Mouse (Mus musculus): ENCODE measurements around the gene Gsg1. TPM values are rescaled to one million over a fixed set of nuclear protein-coding genes. Genes with fewer than 3 reads are reported as not detected.
A peak's percentile ranks its signal among the peaks of the same experiment; 100 is the strongest.

The Gsg1 gene
- 0.32 TPM in 1 of 2 replicates, not detected in the other for polyA plus RNA-seq (2015; fragmentation: Nextera tagmentation; extraction: Ambion mirVana)

DNA sequence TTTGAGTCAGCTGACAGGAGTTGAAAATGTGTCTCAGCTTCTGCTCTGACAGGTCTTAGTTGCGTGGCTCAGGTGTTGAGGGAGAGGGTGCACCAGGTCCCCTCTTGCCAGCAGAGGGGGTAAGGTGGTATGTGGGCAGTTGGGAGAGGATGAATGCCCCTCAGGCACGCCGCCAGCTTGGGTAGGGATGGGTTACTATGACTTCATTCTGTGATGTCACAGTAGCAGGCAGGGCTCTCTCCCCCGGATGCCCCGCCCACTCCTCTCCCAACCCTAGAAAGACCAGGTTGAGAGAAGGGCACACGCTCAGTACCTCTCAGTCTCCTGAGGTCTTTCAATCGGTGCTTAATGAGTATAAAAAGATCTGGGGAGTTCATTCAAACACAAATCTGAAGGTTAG, at the start of gene Gsg1:
Gene Gsg1 (minus strand): TSS at position 199 of the 400 bp plus-strand sequence.
- H3K9ac ChIP-seq (replicated peaks; ENCODE audit: low read depth, low read length): no peak within 1 kb of the TSS
- no peak within 1 kb of the TSS for H3K27ac ChIP-seq (ENCODE audit: low read length)
- H3K27me3 ChIP-seq (replicated peaks; ENCODE audit: control insufficient read depth, insufficient read depth, low read length): no peaks in the 10 kb centered on the region
- no peaks in the 10 kb centered on the region for H3K9me3 ChIP-seq (ENCODE audit: control insufficient read depth, low read length)
- ATAC-seq: no peak
- WGBS: 77% methylated on average over 7 of the region's 7 CpGs
- no peak within 1 kb of the TSS for H3K4me2 ChIP-seq (ENCODE audit: low read length)
- peaks cover 26% of the 10 kb centered on the region for H3K4me1 ChIP-seq (replicated peaks; ENCODE audit: control insufficient read depth, insufficient read depth, low read length)
- no peak within 1 kb of the TSS for H3K4me3 ChIP-seq (replicated peaks; ENCODE audit: low read length)
- H3K36me3 ChIP-seq (ENCODE audit: control insufficient read depth, insufficient read depth): no peaks in the 10 kb centered on the region

DNA sequence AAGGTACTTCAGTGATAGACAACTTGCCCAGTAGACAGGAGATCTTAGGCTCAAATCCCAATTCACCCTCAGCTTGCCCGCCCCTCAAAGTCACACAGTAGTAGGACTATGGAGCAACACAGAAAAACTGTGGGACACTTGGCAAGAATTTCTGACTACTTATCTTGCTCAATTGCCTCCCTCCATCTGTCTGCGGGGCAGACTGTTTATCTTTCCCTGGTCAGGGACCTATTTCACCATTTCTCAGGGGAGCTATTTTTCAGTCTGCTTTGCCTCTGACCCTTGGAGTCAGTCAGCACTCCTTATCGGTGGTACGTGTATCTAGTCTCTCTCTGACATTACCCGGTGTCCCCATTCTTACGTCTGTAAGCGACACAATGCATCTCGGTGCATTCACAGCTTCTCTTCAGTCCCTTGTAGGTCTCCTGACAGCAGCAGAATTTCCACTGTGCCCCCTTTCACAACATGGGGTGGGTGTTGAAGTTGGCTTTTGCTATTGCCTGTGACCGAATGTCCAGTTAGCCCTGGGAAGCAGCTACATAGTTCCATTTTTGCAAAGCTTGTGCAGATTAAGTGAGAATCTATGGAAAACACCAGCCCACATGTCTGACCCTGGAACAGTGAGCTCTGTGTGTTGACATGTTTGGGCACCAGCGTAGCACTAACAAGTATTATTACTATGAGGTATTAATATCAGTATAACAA, 48.4 kb upstream of the Gsg1 start:
- no peak overlapping the region for H3K9ac ChIP-seq (replicated peaks; ENCODE audit: low read depth, low read length)
- no peak overlapping the region for H3K27ac ChIP-seq (ENCODE audit: low read length)
- no peaks in the 10 kb centered on the region for H3K9me3 ChIP-seq (ENCODE audit: control insufficient read depth, low read length)
- H3K4me2 ChIP-seq (ENCODE audit: low read length): no peak overlapping the region
- ATAC-seq: no peak
- no peaks in the 10 kb centered on the region for H3K36me3 ChIP-seq (ENCODE audit: control insufficient read depth, insufficient read depth)
- H3K4me3 ChIP-seq (replicated peaks; ENCODE audit: low read length): no peak overlapping the region
- no peaks in the 10 kb centered on the region for H3K4me1 ChIP-seq (replicated peaks; ENCODE audit: control insufficient read depth, insufficient read depth, low read length)
- 90% methylated on average over 10 of the region's 10 CpGs for WGBS
- H3K27me3 ChIP-seq (replicated peaks; ENCODE audit: control insufficient read depth, insufficient read depth, low read length): no peaks in the 10 kb centered on the region

DNA sequence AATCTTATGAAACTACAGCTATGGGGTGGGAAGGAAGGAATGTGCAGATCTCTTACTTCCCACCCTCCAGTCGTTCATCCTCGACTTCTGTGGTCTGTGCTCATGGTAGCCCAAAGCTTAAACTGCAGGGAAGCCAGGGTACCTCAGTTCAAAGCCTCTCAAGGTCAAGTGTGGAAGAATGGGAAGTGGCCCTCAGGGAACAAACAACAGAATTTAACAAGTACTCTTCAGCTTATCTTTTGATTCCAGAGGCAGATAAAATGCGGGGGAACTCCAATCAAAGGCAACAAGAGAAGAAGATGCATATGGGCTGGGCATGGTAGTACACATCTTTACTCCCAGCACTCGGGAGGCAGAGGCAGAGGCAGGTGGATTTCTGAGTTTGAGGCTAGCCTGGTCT, 46.3 kb upstream of the Gsg1 start:
- H3K9ac ChIP-seq (replicated peaks; ENCODE audit: low read depth, low read length): no peak overlapping the region
- no peak for ATAC-seq
- H3K4me3 ChIP-seq (replicated peaks; ENCODE audit: low read length): no peak overlapping the region
- no peaks in the 10 kb centered on the region; the same call in 1 of the 2 replicates for H3K4me1 ChIP-seq (replicated peaks; ENCODE audit: control insufficient read depth, insufficient read depth, low read length)
- 93% methylated on average over 4 of the region's 4 CpGs for WGBS
- H3K4me2 ChIP-seq (ENCODE audit: low read length): no peak overlapping the region
- H3K27ac ChIP-seq (ENCODE audit: low read length): no peak overlapping the region
- H3K36me3 ChIP-seq (ENCODE audit: control insufficient read depth, insufficient read depth): no peaks in the 10 kb centered on the region
- H3K9me3 ChIP-seq (ENCODE audit: control insufficient read depth, low read length): no peaks in the 10 kb centered on the region
- no peaks in the 10 kb centered on the region for H3K27me3 ChIP-seq (replicated peaks; ENCODE audit: control insufficient read depth, insufficient read depth, low read length)

DNA sequence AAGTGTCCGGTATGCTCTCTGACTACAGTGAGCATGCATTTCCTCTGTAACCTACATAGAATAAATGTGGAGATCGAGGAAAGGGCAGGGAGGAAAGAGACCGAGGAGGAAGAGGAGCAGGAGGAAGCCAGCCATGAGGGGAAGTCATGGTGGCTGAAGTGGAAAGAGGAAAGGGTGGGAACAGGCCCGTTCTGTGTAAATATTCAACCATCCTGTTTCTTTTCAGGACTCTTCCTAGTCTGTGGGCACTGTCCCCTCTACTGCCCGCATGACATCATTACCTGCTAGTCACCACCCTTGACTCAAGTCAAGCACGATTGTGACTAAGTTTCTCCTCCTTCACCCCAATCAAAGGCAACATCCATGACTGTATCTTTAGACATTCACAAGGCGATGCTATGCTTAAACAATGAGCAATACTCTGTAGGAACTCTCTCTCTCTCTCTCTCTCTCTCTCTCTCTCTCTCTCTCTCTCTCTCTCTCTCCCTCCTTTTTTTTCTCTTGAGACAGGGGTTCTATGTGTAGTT, 44.9 kb upstream of the Gsg1 start:
- no peak for ATAC-seq
- H3K9me3 ChIP-seq (ENCODE audit: control insufficient read depth, low read length): no peaks in the 10 kb centered on the region
- H3K27me3 ChIP-seq (replicated peaks; ENCODE audit: control insufficient read depth, insufficient read depth, low read length): no peaks in the 10 kb centered on the region
- H3K27ac ChIP-seq (ENCODE audit: low read length): no peak overlapping the region
- H3K4me1 ChIP-seq (replicated peaks; ENCODE audit: control insufficient read depth, insufficient read depth, low read length): peaks cover 3% of the 10 kb centered on the region; the same call in 1 of the 2 replicates
- 87% methylated on average over 7 of the region's 7 CpGs for WGBS
- no peak overlapping the region for H3K4me2 ChIP-seq (ENCODE audit: low read length)
- H3K9ac ChIP-seq (replicated peaks; ENCODE audit: low read depth, low read length): no peak overlapping the region
- no peaks in the 10 kb centered on the region for H3K36me3 ChIP-seq (ENCODE audit: control insufficient read depth, insufficient read depth)
- H3K4me3 ChIP-seq (replicated peaks; ENCODE audit: low read length): no peak overlapping the region

DNA sequence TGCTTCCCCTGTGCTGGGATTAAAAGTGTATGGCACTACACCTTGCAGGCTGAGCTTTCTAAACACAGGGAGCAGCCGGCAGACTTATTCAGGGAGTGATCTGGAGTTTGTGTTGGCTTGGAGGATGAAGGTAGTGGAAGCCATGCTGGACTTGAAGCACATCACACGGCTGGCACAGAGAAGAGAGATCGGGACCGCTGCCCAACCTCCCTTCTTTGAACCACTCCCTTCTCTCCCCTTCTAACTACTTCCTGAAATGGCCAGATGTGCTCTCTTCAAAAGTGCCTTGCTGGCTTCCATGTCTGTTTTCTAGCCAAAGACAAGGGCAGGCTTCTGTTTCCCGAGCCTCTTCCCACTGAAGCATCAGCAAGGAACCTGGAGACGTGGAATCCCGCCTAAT, 43.4 kb upstream of the Gsg1 start:
- Histone ChIP-seq H3K9ac (replicated peaks; ENCODE audit: low read depth, low read length) (no peak overlapping the region), H3K36me3 (ENCODE audit: control insufficient read depth, insufficient read depth) (no peaks in the 10 kb centered on the region), H3K4me1 (replicated peaks; ENCODE audit: control insufficient read depth, insufficient read depth, low read length) (peaks cover 3% of the 10 kb centered on the region; the same call in 1 of the 2 replicates), H3K27me3 (replicated peaks; ENCODE audit: control insufficient read depth, insufficient read depth, low read length) (no peaks in the 10 kb centered on the region), H3K9me3 (ENCODE audit: control insufficient read depth, low read length) (no peaks in the 10 kb centered on the region), H3K4me3 (replicated peaks; ENCODE audit: low read length) (no peak overlapping the region), H3K27ac (ENCODE audit: low read length) (no peak overlapping the region), H3K4me2 (ENCODE audit: low read length) (no peak overlapping the region)
- no peak for ATAC-seq
- 85% methylated on average over 7 of the region's 7 CpGs for WGBS

DNA sequence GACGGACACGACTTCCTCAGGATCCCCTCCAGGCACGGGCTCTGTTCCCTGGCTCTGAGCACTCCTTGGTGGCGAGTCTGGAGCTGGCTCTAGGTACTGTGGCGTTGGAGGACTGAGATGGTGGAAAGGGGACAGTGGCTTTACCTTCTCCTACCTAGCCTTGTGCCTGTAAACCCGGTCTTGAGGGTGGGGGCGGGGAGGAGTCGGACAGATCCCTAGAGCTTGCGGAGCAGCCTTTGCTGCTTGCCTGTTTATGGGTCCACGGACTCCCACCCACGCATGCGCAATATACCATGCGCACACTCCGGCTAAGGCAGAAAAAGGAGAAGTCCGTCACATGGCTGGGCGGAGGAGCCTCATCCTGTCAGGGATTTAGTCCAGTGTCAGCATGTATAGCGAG, 42.1 kb upstream of the Gsg1 start:
- H3K4me3 ChIP-seq (replicated peaks; ENCODE audit: low read length): no peak overlapping the region
- no peak overlapping the region for H3K9ac ChIP-seq (replicated peaks; ENCODE audit: low read depth, low read length)
- no peaks in the 10 kb centered on the region for H3K9me3 ChIP-seq (ENCODE audit: control insufficient read depth, low read length)
- ATAC-seq: no peak
- no peaks in the 10 kb centered on the region for H3K36me3 ChIP-seq (ENCODE audit: control insufficient read depth, insufficient read depth)
- no peaks in the 10 kb centered on the region for H3K27me3 ChIP-seq (replicated peaks; ENCODE audit: control insufficient read depth, insufficient read depth, low read length)
- H3K4me2 ChIP-seq (ENCODE audit: low read length): no peak overlapping the region
- H3K4me1 ChIP-seq (replicated peaks; ENCODE audit: control insufficient read depth, insufficient read depth, low read length): peaks cover 3% of the 10 kb centered on the region; the same call in 1 of the 2 replicates
- H3K27ac ChIP-seq (ENCODE audit: low read length): no peak overlapping the region
- WGBS: 80% methylated on average over 17 of the region's 17 CpGs

DNA sequence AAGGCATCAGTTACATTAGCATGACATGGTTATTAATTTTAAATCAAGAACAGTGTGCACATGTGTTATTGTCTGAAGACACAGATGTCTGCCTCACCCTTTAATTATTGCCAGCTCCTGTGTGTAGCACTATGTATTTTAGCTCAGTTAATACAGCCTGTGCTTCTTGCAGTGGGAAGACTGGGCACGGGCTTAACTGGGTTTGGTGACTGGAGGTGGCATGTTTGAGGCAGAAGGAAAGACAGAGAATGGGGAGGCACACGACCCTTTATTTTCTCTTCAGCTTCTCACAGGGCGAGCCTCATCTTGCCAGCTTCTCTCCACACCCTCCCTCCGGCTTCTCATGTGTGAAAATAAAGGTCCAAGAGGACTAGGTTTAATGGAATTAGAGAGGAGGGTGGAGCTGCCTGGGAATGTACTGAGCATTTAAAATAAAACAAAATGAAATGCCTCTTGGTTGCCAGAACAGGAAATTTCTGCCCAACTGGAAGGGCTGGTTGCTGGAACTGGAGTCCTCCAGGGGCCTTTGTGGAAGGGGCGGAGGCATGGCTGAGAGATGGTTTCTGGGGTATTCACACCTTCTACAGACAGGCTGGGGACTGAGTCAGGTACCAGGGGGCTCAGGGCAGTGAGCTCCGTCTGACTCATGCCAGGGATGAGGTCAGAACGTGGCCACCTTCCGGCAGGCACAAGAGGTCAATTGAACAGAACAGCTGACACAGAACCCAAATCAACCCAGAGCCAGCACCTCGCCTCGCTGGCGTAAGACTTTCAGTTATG, 41.1 kb upstream of the Gsg1 start:
- Histone ChIP-seq H3K36me3 (ENCODE audit: control insufficient read depth, insufficient read depth) (no peaks in the 10 kb centered on the region), H3K9me3 (ENCODE audit: control insufficient read depth, low read length) (no peaks in the 10 kb centered on the region), H3K27ac (ENCODE audit: low read length) (no peak overlapping the region), H3K4me3 (replicated peaks; ENCODE audit: low read length) (no peak overlapping the region), H3K4me2 (ENCODE audit: low read length) (no peak overlapping the region), H3K4me1 (replicated peaks; ENCODE audit: control insufficient read depth, insufficient read depth, low read length) (peaks cover 3% of the 10 kb centered on the region; the same call in 1 of the 2 replicates), H3K27me3 (replicated peaks; ENCODE audit: control insufficient read depth, insufficient read depth, low read length) (no peaks in the 10 kb centered on the region), H3K9ac (replicated peaks; ENCODE audit: low read depth, low read length) (no peak overlapping the region)
- peak; percentile 54; the same call in 1 of the 2 replicates for ATAC-seq
- WGBS: 73% methylated on average over 11 of the region's 11 CpGs

DNA sequence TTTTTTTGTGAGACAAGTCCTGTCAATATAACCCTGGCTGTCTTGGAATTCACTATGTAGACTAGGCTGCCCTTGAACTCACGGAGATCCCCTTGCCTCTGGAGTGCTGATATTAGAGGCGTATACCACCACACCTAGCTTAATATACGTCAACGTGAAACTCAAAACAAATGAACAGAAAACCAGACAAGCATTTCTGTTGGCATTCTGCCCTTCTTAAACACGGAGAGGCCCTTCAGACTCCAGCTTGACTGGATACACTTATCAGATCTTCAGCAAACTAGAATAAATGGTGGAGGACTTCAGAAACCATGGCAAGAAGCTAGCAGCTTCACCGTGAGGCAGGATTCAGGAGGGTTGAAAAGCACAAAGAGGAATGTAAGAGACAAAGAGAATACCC, 40.0 kb upstream of the Gsg1 start:
- no peaks in the 10 kb centered on the region for H3K27me3 ChIP-seq (replicated peaks; ENCODE audit: control insufficient read depth, insufficient read depth, low read length)
- no peak overlapping the region for H3K9ac ChIP-seq (replicated peaks; ENCODE audit: low read depth, low read length)
- H3K4me3 ChIP-seq (replicated peaks; ENCODE audit: low read length): no peak overlapping the region
- ATAC-seq: no peak
- H3K4me2 ChIP-seq (ENCODE audit: low read length): no peak overlapping the region
- H3K9me3 ChIP-seq (ENCODE audit: control insufficient read depth, low read length): no peaks in the 10 kb centered on the region
- no peaks in the 10 kb centered on the region for H3K36me3 ChIP-seq (ENCODE audit: control insufficient read depth, insufficient read depth)
- peaks cover 3% of the 10 kb centered on the region; the same call in 1 of the 2 replicates for H3K4me1 ChIP-seq (replicated peaks; ENCODE audit: control insufficient read depth, insufficient read depth, low read length)
- no peak overlapping the region for H3K27ac ChIP-seq (ENCODE audit: low read length)
- WGBS: 82% methylated on average over 6 of the region's 6 CpGs

DNA sequence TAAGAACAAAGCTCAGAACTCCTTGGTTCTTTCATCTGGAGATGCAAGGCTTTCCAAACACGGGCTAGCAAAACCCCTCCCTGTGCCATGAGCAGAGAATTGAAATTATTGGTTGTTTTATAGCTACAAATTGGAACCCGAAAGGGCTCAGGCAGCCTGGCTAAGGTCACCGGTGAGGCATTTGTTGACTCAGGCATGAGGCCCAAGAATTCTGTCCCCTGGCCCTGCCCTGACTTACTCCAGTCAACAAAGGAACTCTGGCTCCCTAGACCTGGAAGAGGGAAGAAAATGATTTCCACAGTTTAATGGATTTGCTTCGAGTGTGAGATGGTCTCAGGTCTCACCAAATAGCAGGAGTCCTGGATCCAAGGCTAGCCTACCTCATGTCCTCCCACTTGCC, 38.2 kb upstream of the Gsg1 start:
- H3K4me2 ChIP-seq (ENCODE audit: low read length): no peak overlapping the region
- H3K36me3 ChIP-seq (ENCODE audit: control insufficient read depth, insufficient read depth): no peaks in the 10 kb centered on the region
- no peak for ATAC-seq
- no peaks in the 10 kb centered on the region for H3K9me3 ChIP-seq (ENCODE audit: control insufficient read depth, low read length)
- no peak overlapping the region for H3K27ac ChIP-seq (ENCODE audit: low read length)
- WGBS: 78% methylated on average over 4 of the region's 4 CpGs
- no peaks in the 10 kb centered on the region for H3K27me3 ChIP-seq (replicated peaks; ENCODE audit: control insufficient read depth, insufficient read depth, low read length)
- H3K4me3 ChIP-seq (replicated peaks; ENCODE audit: low read length): no peak overlapping the region
- no peak overlapping the region for H3K9ac ChIP-seq (replicated peaks; ENCODE audit: low read depth, low read length)
- H3K4me1 ChIP-seq (replicated peaks; ENCODE audit: control insufficient read depth, insufficient read depth, low read length): peaks cover 3% of the 10 kb centered on the region; the same call in 1 of the 2 replicates
